Mouse (Mus musculus): ENCODE measurements around the gene Perm1. TPM values are rescaled to one million over a fixed set of nuclear protein-coding genes. Genes with fewer than 3 reads are reported as not detected.
A peak's percentile ranks its signal among the peaks of the same experiment; 100 is the strongest.

Perm1 gene
- polyA plus RNA-seq, 1 experiment from 2014 or later = 0.40 TPM

- peak; percentile 5 for ATAC-seq (ENCODE audit: low read depth)
- WGBS (ENCODE audit: insufficient replicate concordance) = 16% methylated on average over 3 of the region's 3 CpGs
- H3K4me2 ChIP-seq (ENCODE audit: low read depth, low read length) = peak overlapping the region; percentile 56
- H3K36me3 ChIP-seq (ENCODE audit: control insufficient read depth, insufficient read depth) = peaks cover 43% of the 10 kb centered on the region
- H3K27ac ChIP-seq (ENCODE audit: low read length) = peak overlapping the region; percentile 92
- peaks cover 18% of the 10 kb centered on the region for H3K27me3 ChIP-seq (ENCODE audit: control insufficient read depth, insufficient read depth, low read depth, low read length)
- peaks cover 57% of the 10 kb centered on the region for H3K4me1 ChIP-seq (ENCODE audit: control insufficient read depth, low read depth, low read length)
- H3K9me3 ChIP-seq (replicated peaks; ENCODE audit: control insufficient read depth, low read length) = no peaks in the 10 kb centered on the region
- H3K9ac ChIP-seq (ENCODE audit: low read depth, low read length) = peak overlapping the region; percentile 68
- H3K4me3 ChIP-seq (ENCODE audit: low read depth, low read length) = peak overlapping the region; percentile 43
These were observed 37.0 kb downstream of the Perm1 start for GRCm38 (mm10) chr4:156252619-156253018.

GRCm38 (mm10) chr4:156253043-156253442 is 37.4 kb downstream of the Perm1 start:
- 18% methylated on average over 7 of the region's 7 CpGs for whole genome bisulfite sequencing (ENCODE audit: insufficient replicate concordance)
- peak overlapping the region; percentile 43 for H3K4me3 ChIP-seq (ENCODE audit: low read depth, low read length)

GRCm38 (mm10) chr4:156254361-156255077 is 38.9 kb downstream of the Perm1 start:
- peak overlapping the region; percentile 61 for H3K4me3 ChIP-seq (ENCODE audit: low read depth, low read length)
- peak; percentile 58 for ATAC-seq (ENCODE audit: low read depth)
- peak overlapping the region; percentile 81 for H3K4me2 ChIP-seq (ENCODE audit: low read depth, low read length)
- peaks cover 24% of the 10 kb centered on the region for H3K36me3 ChIP-seq (ENCODE audit: control insufficient read depth, insufficient read depth)
- H3K27me3 ChIP-seq (ENCODE audit: control insufficient read depth, insufficient read depth, low read depth, low read length) = peaks cover 18% of the 10 kb centered on the region
- peaks cover 51% of the 10 kb centered on the region for H3K4me1 ChIP-seq (ENCODE audit: control insufficient read depth, low read depth, low read length)
- peak overlapping the region; percentile 81 for H3K9ac ChIP-seq (ENCODE audit: low read depth, low read length)
- no peaks in the 10 kb centered on the region for H3K9me3 ChIP-seq (replicated peaks; ENCODE audit: control insufficient read depth, low read length)
- 2% methylated on average over 30 of the region's 30 CpGs for WGBS (ENCODE audit: insufficient replicate concordance)
- H3K27ac ChIP-seq (ENCODE audit: low read length) = peak overlapping the region; percentile 97

More at GRCm38 (mm10) chr4:156253043-156253442, 37.4 kb downstream of the Perm1 start:
- H3K9ac ChIP-seq (ENCODE audit: low read depth, low read length) = peak overlapping the region; percentile 68
- peak overlapping the region; percentile 92 for H3K27ac ChIP-seq (ENCODE audit: low read length)
- H3K27me3 ChIP-seq (ENCODE audit: control insufficient read depth, insufficient read depth, low read depth, low read length) = peaks cover 18% of the 10 kb centered on the region
- H3K9me3 ChIP-seq (replicated peaks; ENCODE audit: control insufficient read depth, low read length) = no peaks in the 10 kb centered on the region
- H3K4me1 ChIP-seq (ENCODE audit: control insufficient read depth, low read depth, low read length) = peaks cover 57% of the 10 kb centered on the region
- ATAC-seq (ENCODE audit: low read depth) = peak; percentile 91
- peak overlapping the region; percentile 56 for H3K4me2 ChIP-seq (ENCODE audit: low read depth, low read length)
- peaks cover 39% of the 10 kb centered on the region for H3K36me3 ChIP-seq (ENCODE audit: control insufficient read depth, insufficient read depth)

GRCm38 (mm10) chr4:156255078-156255839 is 39.6 kb downstream of the Perm1 start, which contains the start of gene Samd11:
TSS of gene Samd11 (minus strand) at chr4:156255657.
- 3% methylated on average over 26 of the region's 26 CpGs for WGBS (ENCODE audit: insufficient replicate concordance)
- peaks cover 44% of the 10 kb centered on the region for H3K4me1 ChIP-seq (ENCODE audit: control insufficient read depth, low read depth, low read length)
- peak within 1 kb of the TSS; percentile 81 for H3K4me2 ChIP-seq (ENCODE audit: low read depth, low read length)
- peaks cover 18% of the 10 kb centered on the region for H3K27me3 ChIP-seq (ENCODE audit: control insufficient read depth, insufficient read depth, low read depth, low read length)
- H3K36me3 ChIP-seq (ENCODE audit: control insufficient read depth, insufficient read depth) = peaks cover 17% of the 10 kb centered on the region
- H3K4me3 ChIP-seq (ENCODE audit: low read depth, low read length) = peak within 1 kb of the TSS; percentile 61
- no peaks in the 10 kb centered on the region for H3K9me3 ChIP-seq (replicated peaks; ENCODE audit: control insufficient read depth, low read length)
- peak within 1 kb of the TSS; percentile 81 for H3K9ac ChIP-seq (ENCODE audit: low read depth, low read length)
- peak; percentile 13 for ATAC-seq (ENCODE audit: low read depth)
- peak within 1 kb of the TSS; percentile 97 for H3K27ac ChIP-seq (ENCODE audit: low read length)

Small RNA genes within 50 kb of the gene (microRNA-seq; reads per million reads assigned to microRNA genes)
- gene Mir7658 = not detected

Other genes with a start within 250 kb of the Perm1 start
- 3.3 and 3.6 TPM in 2 replicates for gene B3galt6, start 223.2 kb upstream of the Perm1 start, polyA plus RNA-seq (2015; fragmentation: Nextera tagmentation; extraction: Ambion mirVana)
- 73.2 and 78.7 TPM in 2 replicates for gene Sdf4, start 223.0 kb upstream of the Perm1 start, polyA plus RNA-seq (2015; fragmentation: Nextera tagmentation; extraction: Ambion mirVana)
- gene Tnfrsf4, start 202.0 kb upstream of the Perm1 start, polyA plus RNA-seq (2015; fragmentation: Nextera tagmentation; extraction: Ambion mirVana) = 0.22 and 0.37 TPM in 2 replicates
- gene Tnfrsf18, start 189.7 kb upstream of the Perm1 start, polyA plus RNA-seq (2015; fragmentation: Nextera tagmentation; extraction: Ambion mirVana) = 0.58 and 0.68 TPM in 2 replicates
- 0.29 and 0.33 TPM in 2 replicates for gene Ttll10, start 156.5 kb upstream of the Perm1 start, polyA plus RNA-seq (2015; fragmentation: Nextera tagmentation; extraction: Ambion mirVana)
- 11.4 and 13.4 TPM in 2 replicates for gene 9430015G10Rik, start 105.9 kb upstream of the Perm1 start, polyA plus RNA-seq (2015; fragmentation: Nextera tagmentation; extraction: Ambion mirVana)
- 0.06 and 0.09 TPM in 2 replicates for gene Rnf223, start 85.4 kb upstream of the Perm1 start, polyA plus RNA-seq (2015; fragmentation: Nextera tagmentation; extraction: Ambion mirVana)
- gene Agrn, start 18.4 kb upstream of the Perm1 start, polyA plus RNA-seq (2015; fragmentation: Nextera tagmentation; extraction: Ambion mirVana) = 6.7 and 7.7 TPM in 2 replicates
- 6.1 and 6.9 TPM in 2 replicates for gene Isg15, start 15.1 kb upstream of the Perm1 start, polyA plus RNA-seq (2015; fragmentation: Nextera tagmentation; extraction: Ambion mirVana)
- 1.0 and 1.2 TPM in 2 replicates for gene AW011738, start 12.6 kb upstream of the Perm1 start, polyA plus RNA-seq (2015; fragmentation: Nextera tagmentation; extraction: Ambion mirVana)
- gene Plekhn1, start 19.0 kb downstream of the Perm1 start, polyA plus RNA-seq (2015; fragmentation: Nextera tagmentation; extraction: Ambion mirVana) = 3.8 and 4.1 TPM in 2 replicates
- 36.0 and 36.2 TPM in 2 replicates for gene Noc2l, start 20.1 kb downstream of the Perm1 start, polyA plus RNA-seq (2015; fragmentation: Nextera tagmentation; extraction: Ambion mirVana)
- 36.4 and 37.7 TPM in 2 replicates for gene Samd11, start 39.8 kb downstream of the Perm1 start, polyA plus RNA-seq (2015; fragmentation: Nextera tagmentation; extraction: Ambion mirVana)
- gene Vmn2r-ps159, start 115.2 kb downstream of the Perm1 start, polyA plus RNA-seq (2015; fragmentation: Nextera tagmentation; extraction: Ambion mirVana) = not detected in 2 replicates